Mouse (Mus musculus): ENCODE measurements at regions not wholly inside any gene's neighbourhood (a gene's known extent, or its start where the extent isn't known, plus 50 kb on each side); places are given as distances from the start of the nearest gene placed in this dataset.

- no peak for TF ChIP-seq POLR2A (IDR thresholded peaks at IDR 0.05; ENCODE audit: insufficient read length, low read depth)
- no peak for TF ChIP-seq MYOD1 (IDR thresholded peaks at IDR 0.05; ENCODE audit: control insufficient read depth in 1 of 3, insufficient read length in 2 of 3, low read depth in 2 of 3)
These were observed 58.8 kb upstream of the Igfbp3 start for GRCm38 (mm10) chr11:7272543-7272942.
